Mouse (Mus musculus) large intestine, adult 2 months (tissue): ENCODE results near the gene Cgn. TPM values are rescaled to one million over a fixed set of nuclear protein-coding genes. Genes with fewer than 3 reads are reported as not detected.

ENCODE experiments used
- DNase-seq: peaks from one replicate; pipeline ENCODE4 v3.0.0-alpha.2; 2012; ENCODE audit warnings: low read depth, low spot score
- WGBS: fragments of 180-500 bp; shearing (Covaris S2); methylation state at CpG from one replicate; pipeline ENCODE4 v1.1.7; 2018; 5-methylcytosine and 5-hydroxymethylcytosine counted together
- polyA plus RNA-seq: library from polyadenylated mRNA; depleted of rRNA; stranded (reverse); fragments of >200 nt; gene quantifications from 2 replicates; pipeline ENCODE4 v1.2.3, GENCODE M21; 2012; rRNA removed

Gene Cgn
- polyA plus RNA-seq = 30.1 and 35.1 TPM in 2 replicates

- under 1% methylated on average over 35 of the region's 35 CpGs for WGBS
- DNase-seq = no peak
These were observed at the start of gene Cgn for GRCm38 (mm10) chr3:94786367-94786835. Gene Cgn, minus strand, starts transcription at chr3:94786492.

- no peak for DNase-seq
- WGBS = 41% methylated on average over 3 of the region's 3 CpGs
These were observed 49.1 kb upstream of the Cgn start for GRCm38 (mm10) chr3:94835396-94835795.

DNA sequence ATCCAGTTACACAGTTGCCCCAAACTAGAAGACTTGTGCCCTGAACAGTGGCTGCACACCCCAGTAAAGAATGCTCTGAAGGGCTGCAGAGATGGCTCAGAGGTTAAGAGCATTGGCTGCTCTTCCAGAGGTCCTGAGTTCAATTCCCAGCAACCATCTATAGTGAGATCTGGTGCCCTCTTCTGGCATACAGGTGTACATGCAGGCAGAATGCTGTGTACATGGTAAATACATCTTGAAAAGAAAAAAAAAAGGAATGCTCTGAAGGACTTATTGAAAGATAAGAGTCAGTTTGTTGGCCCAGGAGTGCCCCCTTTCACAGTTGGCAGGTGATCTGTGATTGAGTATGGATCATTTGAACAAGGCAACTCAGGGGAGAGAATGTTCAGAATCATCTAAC is 47.1 kb upstream of the Cgn start:
- no peak for DNase-seq

DNA sequence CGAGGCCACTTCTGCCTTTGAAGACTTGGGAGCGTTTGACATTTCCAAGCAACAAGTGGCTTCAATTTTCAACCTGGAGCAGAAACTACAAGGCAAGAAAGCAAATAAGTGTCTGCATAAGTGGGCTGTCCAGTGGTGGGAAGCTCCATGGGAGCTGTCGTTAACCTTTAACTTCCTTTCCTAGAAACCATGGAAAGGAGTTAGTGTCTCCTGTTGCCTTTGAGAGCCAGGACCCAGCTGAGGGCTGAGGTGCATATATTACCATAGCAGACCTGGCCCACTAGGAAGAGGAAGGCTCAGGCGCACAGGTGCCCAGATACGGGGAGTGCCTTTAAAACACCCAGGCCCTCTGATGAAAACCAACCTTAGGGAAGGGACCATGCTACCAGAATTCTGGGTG is 46.4 kb upstream of the Cgn start:
- no peak for DNase-seq
- WGBS = 70% methylated on average over 5 of the region's 5 CpGs

DNA sequence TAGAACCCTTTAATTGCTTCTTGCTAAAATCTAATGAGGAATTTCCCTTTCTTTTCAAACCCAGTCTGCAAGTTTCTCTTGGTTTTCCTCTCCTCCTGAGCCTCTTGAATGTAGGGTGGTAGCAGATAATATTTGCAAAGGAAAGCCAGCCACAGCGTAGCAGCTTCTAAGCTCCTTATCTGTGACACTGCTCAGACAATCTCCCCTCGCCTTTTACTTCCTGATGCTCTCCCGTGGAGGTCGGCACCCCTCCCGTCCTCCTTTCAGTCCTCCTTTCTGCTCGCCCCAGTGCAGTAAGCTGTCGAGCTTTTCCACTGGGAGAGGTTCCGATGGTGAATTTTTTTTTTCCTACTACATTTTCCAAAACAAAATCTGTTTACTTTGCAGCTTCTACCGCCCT is 45.8 kb upstream of the Cgn start:
- no peak for DNase-seq
- 10% methylated on average over 9 of the region's 9 CpGs for WGBS

- 83% methylated on average over 3 of the region's 3 CpGs for WGBS
- DNase-seq = no peak
These were observed 37.8 kb upstream of the Cgn start for GRCm38 (mm10) chr3:94824110-94824509.

DNA sequence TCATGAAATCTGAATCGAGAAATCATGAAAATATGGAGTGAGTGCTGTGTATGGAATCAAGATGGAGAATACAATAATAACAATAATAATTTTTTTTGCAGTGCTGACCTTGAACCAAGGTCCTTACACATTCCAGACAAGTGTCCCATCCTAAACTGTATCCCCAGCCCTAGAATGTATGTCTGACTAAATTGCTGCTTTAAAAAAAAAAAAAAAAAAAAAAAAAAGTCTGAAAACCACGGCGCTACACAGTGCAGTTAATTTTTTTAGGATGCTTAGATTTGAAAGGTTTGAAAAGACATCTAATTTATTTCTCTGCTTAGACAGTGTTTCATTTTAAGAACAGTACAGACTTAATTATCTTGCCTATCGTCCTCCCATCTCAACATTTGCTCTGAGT is 35.8 kb upstream of the Cgn start:
- 70% methylated on average over 4 of the region's 4 CpGs for WGBS
- DNase-seq = no peak

DNA sequence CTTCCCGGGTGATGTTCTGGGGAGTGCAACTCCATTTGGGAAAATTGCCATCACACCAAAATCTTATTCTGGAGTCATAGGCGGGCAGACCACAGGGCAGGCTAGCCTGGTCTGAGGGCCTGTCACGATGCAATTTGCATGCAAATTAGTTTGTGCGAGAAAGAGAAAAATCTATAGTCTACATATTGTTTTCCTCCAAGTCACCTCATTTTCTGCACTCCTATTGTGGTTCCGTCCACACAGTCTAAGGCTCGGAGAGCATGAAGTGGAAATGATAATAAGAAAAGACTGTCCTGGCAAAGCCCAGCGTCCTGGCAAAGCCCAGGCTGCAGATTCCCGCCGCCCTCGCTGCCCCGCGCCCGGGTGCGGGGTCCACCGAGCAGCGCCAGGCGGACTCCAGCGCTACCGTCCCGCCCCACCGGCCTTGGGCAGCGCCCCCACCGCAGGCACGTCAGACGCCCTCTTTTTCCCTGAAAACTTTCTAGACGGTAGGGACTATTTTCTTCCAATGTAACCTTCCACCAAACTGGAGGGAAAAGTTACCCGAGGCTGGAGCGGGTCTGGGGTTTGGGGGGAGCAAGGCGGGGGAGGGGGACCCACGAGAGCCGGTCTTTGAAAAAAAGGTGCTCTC is 34.8 kb upstream of the Cgn start:
- no peak for DNase-seq
- WGBS = 1% methylated on average over 31 of the region's 31 CpGs

DNA sequence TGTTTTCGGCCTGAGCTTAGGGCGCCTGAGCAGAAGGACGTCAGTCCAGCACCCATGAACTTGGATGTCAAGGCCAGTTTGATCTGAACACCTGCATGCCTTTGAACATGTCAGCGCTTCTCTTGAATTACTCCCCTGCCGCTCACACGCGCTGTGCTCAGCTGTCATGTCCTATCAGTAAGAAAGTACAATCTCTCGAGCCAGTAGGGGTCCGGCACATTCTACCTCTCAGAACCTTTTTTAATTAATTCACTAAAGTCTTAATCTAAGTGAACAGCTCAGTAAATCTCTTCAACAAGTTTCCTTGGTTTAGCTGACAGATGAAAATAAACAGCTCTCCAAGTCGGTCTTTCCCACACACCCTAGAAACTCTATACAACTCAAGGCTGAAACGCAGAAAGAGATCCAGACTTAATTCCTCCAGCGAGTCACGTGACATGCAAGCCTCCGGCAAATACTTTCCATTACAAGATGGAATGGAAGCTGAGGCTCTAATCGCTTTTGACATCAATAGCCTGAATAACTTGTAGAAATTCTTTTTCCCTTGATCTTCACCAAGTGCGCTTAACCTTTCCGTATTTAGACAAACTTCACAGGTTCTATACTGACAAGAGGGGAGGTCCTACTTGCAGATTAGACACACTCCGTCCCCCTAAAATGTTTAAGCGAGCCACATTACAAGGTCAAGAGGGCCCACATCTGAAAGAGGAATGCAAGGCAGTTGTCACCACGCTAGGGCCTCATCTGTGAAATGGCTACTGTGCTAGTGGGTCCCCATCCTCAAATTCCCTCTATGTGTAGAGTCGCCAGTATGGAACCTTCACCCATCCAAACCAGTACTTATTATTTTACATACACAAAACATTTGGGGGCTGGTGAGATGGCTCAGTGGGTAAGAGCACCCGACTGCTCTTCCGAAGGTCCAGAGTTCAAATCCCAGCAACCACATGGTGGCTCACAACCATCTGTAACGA is 33.4 kb upstream of the Cgn start:
- no peak for DNase-seq
- WGBS = 84% methylated on average over 24 of the region's 24 CpGs

DNA sequence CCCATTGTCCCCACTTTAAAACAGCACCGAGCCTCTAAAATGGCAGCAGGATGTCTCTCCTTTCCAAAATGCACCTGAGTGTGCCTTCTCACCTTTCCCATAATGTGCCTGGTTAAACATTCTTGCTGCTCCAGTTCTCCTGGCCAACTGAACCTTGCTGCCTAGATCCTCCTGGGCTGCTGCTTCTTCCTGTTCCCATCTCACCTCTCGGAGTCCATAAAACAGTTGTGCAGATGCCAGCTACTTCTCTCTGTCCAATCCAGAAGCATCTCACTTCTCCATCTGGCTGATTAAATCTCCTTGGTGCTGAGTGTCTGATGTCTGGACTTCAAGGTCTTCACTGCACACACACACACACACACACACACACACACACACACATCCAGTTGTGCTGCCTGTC is 31.4 kb upstream of the Cgn start:
- WGBS = 42% methylated on average over 2 of the region's 2 CpGs
- DNase-seq = no peak

DNA sequence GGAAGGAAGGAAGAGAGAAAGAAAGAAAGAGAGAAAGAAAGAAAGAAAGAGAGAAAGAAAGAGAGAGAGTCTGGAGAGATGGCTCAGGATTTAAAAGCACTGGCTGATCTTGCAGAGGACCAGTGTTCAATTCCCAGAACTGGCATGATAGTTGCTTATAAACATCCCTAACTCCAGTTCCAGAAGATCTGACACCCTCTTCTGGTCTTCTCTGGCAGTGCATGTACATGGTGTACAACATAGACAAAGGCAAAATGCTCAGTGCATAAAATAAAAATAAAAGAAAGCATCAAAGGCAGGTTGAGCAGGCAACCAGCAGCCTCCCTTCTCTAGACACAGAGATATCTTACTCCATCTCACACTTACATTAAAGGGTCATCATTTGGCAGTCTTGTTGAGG is 29.3 kb upstream of the Cgn start:
- no peak for DNase-seq

- DNase-seq = no peak
- WGBS = 82% methylated on average over 4 of the region's 4 CpGs
These were observed 28.4 kb upstream of the Cgn start for GRCm38 (mm10) chr3:94814663-94815062.

- no peak for DNase-seq
- 70% methylated on average over 4 of the region's 4 CpGs for WGBS
These were observed 27.8 kb upstream of the Cgn start for GRCm38 (mm10) chr3:94814063-94814462.

GRCm38 (mm10) chr3:94813651-94814050 is 27.4 kb upstream of the Cgn start:
- no peak for DNase-seq
- WGBS = 80% methylated on average over 3 of the region's 3 CpGs

GRCm38 (mm10) chr3:94811628-94812027 is 25.3 kb upstream of the Cgn start:
- WGBS = 27% methylated on average over 4 of the region's 4 CpGs
- DNase-seq = no peak

GRCm38 (mm10) chr3:94808296-94808695 is 22.0 kb upstream of the Cgn start:
- WGBS = 53% methylated on average over 1 of the region's 1 CpGs
- DNase-seq = no peak

DNA sequence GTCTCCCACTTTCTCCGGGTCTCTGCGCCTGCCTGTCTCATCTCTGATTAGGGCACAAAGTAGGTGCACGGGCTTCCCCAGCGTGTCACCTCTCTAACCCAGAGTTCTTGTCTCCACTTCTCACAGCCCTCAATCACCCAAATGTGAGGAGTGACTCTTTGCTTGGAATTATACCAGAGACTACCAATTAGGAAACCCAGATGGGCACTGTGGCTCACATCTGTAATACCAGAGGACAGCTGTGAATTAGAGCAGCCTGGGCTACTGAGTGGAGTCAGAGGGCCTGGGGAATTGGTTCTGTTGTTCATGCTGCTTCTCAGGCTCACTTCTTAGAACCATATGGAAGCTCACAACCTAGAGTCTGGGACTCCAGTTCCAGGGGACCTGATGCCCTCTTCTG is 18.7 kb upstream of the Cgn start:
- WGBS = 90% methylated on average over 4 of the region's 4 CpGs
- DNase-seq = no peak

GRCm38 (mm10) chr3:94804146-94804545 is 17.9 kb upstream of the Cgn start:
- DNase-seq = no peak
- 17% methylated on average over 10 of the region's 10 CpGs for WGBS

DNA sequence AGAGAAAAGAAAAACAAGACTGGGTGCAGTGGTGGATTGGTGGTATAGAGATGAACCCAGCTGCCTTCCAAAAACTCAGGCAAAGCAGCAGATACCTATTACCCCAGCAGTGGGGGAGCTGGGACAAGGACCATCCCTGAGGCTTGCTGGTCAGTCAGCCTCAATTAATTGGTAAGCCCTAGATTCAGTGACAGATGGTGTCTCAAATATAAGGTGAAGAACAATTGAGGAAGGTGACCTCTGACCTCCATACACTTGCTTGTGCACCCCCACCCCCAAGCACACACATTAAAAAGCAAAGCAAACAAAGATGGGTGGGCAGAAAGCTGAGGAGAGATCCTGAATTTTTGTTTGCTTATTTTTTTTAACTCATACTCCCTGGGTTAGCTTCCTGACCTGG is 9.9 kb upstream of the Cgn start:
- no peak for DNase-seq

DNA sequence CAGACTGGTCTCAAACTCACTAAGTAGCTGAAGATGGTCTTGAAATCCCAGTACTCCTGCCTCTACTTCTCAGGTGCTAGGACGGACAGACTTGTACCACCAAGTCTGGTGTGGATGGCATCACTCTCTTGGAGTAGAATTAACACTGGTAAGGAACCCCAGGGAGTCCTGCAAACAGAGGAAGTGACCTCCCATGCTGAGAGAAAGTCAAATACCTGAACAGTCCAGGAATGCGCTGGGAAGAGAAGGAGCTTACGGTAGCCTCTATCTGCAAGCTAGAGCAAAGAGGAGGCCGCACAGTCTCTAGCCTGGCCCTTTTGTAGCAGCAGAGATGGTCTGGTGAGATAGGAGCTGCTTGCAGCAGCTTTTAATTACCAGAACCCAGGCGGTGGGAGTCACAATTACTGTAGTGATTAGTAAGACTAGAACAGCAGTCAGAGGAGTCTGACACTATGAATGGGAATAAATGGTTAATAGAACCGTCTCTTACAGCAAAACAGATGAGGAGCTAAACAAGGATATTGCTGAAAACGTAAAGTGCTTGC is 9.4 kb upstream of the Cgn start:
- WGBS = 81% methylated on average over 7 of the region's 7 CpGs

DNA sequence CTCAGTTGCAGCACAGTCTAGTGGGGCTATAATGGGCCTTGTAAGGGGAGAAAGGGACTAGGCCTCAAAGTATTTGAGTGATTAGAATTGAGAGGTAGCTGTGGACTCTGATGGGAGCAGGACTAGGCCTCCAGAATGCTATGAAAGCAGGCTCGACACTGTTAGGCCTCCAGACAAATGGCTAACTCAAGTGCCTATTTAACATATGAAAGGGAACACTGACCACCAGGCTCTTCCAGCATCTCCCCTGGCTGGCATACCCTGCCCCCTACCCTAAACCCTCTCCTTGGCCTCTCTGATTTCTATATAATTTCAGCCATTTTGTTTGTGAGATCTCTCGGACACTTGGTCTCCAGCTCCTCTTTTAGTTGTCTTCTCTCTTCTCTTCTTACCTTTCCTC is 8.1 kb upstream of the Cgn start:
- DNase-seq = no peak
- WGBS = 84% methylated on average over 2 of the region's 2 CpGs

More for the DNA sequence above, 9.4 kb upstream of the Cgn start:
- no peak for DNase-seq
